Mouse (Mus musculus): ENCODE data around the gene Amigo2. TPM values are rescaled to one million over a fixed set of nuclear protein-coding genes. Genes with fewer than 3 reads are reported as not detected.

Gene Amigo2
- polyA plus RNA-seq, 1 experiment from 2014 or later, result 4.6 TPM

GRCm38 (mm10) chr15:97258483-97259230, 11.6 kb upstream of the Amigo2 start:
- no peaks in the 10 kb centered on the region for H3K9me3 ChIP-seq (ENCODE audit: control insufficient read depth, low read length)
- H3K36me3 ChIP-seq (ENCODE audit: control insufficient read depth, insufficient read depth, low read length), result no peaks in the 10 kb centered on the region
- no peak overlapping the region for H3K27ac ChIP-seq (replicated peaks; ENCODE audit: low read depth, low read length)
- no peaks in the 10 kb centered on the region for H3K27me3 ChIP-seq (replicated peaks; ENCODE audit: control insufficient read depth, insufficient read depth, low read length)
- no peak overlapping the region for H3K4me2 ChIP-seq (ENCODE audit: low read depth, low read length)
- 81% methylated on average over 17 of the region's 17 CpGs for WGBS
- no peak overlapping the region for H3K4me3 ChIP-seq (ENCODE audit: low read depth, low read length)
- H3K9ac ChIP-seq (ENCODE audit: low read depth, low read length), result no peak overlapping the region
- DNase-seq (ENCODE audit: low spot score), result no peak
- no peak for ATAC-seq (ENCODE audit: low read depth)
- peaks cover 6% of the 10 kb centered on the region; the same call in 1 of the 2 replicates for H3K4me1 ChIP-seq (ENCODE audit: control insufficient read depth, insufficient read depth, low read length)

DNA sequence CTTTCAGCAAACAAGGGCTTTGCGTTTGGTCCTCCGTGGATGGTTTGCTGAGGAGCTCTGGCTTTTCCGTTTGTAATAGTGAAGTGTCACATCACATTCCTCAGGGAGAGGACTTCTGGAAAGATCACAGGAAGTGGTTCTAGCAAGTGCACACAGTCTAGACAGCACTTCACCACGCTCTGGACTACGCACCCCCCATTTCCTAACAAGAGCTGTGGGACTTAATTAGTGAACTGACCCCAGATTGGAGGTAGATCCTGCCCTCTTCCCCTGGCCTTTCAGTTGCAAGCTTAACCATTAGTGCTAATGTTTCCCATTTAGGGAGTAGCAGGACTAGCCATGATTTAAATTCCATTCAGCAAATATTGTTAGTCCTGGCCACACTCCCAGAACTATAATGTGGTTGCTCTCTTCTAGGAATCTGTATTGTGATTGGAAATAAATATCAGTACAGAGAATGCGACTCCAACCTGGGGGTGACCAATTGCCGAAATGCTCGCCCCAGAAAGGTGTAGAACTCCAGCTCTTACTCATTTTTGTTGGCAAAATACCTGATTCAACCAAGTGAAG, 10.2 kb upstream of the Amigo2 start:
- H3K9me3 ChIP-seq (ENCODE audit: control insufficient read depth, low read length), result no peaks in the 10 kb centered on the region
- H3K27ac ChIP-seq (replicated peaks; ENCODE audit: low read depth, low read length), result no peak overlapping the region
- H3K36me3 ChIP-seq (ENCODE audit: control insufficient read depth, insufficient read depth, low read length), result no peaks in the 10 kb centered on the region
- ATAC-seq (ENCODE audit: low read depth), result no peak
- peaks cover 6% of the 10 kb centered on the region; the same call in 1 of the 2 replicates for H3K4me1 ChIP-seq (ENCODE audit: control insufficient read depth, insufficient read depth, low read length)
- DNase-seq (ENCODE audit: low spot score), result peak; percentile 68
- H3K27me3 ChIP-seq (replicated peaks; ENCODE audit: control insufficient read depth, insufficient read depth, low read length), result no peaks in the 10 kb centered on the region
- H3K4me2 ChIP-seq (ENCODE audit: low read depth, low read length), result no peak overlapping the region
- H3K4me3 ChIP-seq (ENCODE audit: low read depth, low read length), result no peak overlapping the region
- 53% methylated on average over 8 of the region's 8 CpGs for WGBS
- H3K9ac ChIP-seq (ENCODE audit: low read depth, low read length), result no peak overlapping the region

DNA sequence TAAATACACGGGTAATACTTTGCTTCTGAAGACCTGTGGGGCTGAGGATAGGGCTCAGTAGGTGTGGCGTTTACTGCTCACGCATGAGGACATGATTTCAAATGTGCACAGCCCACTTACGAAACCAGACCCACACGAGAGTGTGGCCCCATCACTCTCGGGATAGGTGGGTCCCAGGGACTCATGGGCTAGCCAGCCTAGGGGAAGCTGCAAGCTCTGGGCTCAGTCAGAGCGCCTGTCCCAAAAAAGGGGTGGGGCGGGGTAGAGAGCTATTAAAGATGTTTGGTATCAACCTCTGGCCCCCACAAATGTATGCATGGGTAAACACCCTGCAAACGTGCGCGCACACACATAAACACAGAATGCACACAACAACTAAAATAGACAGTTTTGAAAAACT, 9.3 kb upstream of the Amigo2 start:
- Histone ChIP-seq H3K4me2 (ENCODE audit: low read depth, low read length) (no peak overlapping the region), H3K36me3 (ENCODE audit: control insufficient read depth, insufficient read depth, low read length) (no peaks in the 10 kb centered on the region), H3K27me3 (replicated peaks; ENCODE audit: control insufficient read depth, insufficient read depth, low read length) (no peaks in the 10 kb centered on the region), H3K9me3 (ENCODE audit: control insufficient read depth, low read length) (no peaks in the 10 kb centered on the region), H3K9ac (ENCODE audit: low read depth, low read length) (no peak overlapping the region), H3K4me1 (ENCODE audit: control insufficient read depth, insufficient read depth, low read length) (peaks cover 6% of the 10 kb centered on the region; the same call in 1 of the 2 replicates), H3K4me3 (ENCODE audit: low read depth, low read length) (no peak overlapping the region), H3K27ac (replicated peaks; ENCODE audit: low read depth, low read length) (no peak overlapping the region)
- no peak for DNase-seq (ENCODE audit: low spot score)
- WGBS, result 87% methylated on average over 11 of the region's 11 CpGs
- no peak for ATAC-seq (ENCODE audit: low read depth)

GRCm38 (mm10) chr15:97255800-97256199, 8.7 kb upstream of the Amigo2 start:
- DNase-seq (ENCODE audit: low spot score), result no peak
- Histone ChIP-seq H3K9me3 (ENCODE audit: control insufficient read depth, low read length) (no peaks in the 10 kb centered on the region), H3K9ac (ENCODE audit: low read depth, low read length) (no peak overlapping the region), H3K4me3 (ENCODE audit: low read depth, low read length) (no peak overlapping the region), H3K4me1 (ENCODE audit: control insufficient read depth, insufficient read depth, low read length) (peaks cover 6% of the 10 kb centered on the region; the same call in 1 of the 2 replicates), H3K36me3 (ENCODE audit: control insufficient read depth, insufficient read depth, low read length) (no peaks in the 10 kb centered on the region), H3K4me2 (ENCODE audit: low read depth, low read length) (no peak overlapping the region), H3K27me3 (replicated peaks; ENCODE audit: control insufficient read depth, insufficient read depth, low read length) (no peaks in the 10 kb centered on the region), H3K27ac (replicated peaks; ENCODE audit: low read depth, low read length) (no peak overlapping the region)
- no peak for ATAC-seq (ENCODE audit: low read depth)
- 90% methylated on average over 3 of the region's 3 CpGs for WGBS

GRCm38 (mm10) chr15:97254375-97254774, 7.3 kb upstream of the Amigo2 start:
- Histone ChIP-seq H3K4me1 (ENCODE audit: control insufficient read depth, insufficient read depth, low read length) (peaks cover 6% of the 10 kb centered on the region; the same call in 1 of the 2 replicates), H3K27me3 (replicated peaks; ENCODE audit: control insufficient read depth, insufficient read depth, low read length) (no peaks in the 10 kb centered on the region), H3K4me2 (ENCODE audit: low read depth, low read length) (no peak overlapping the region), H3K9me3 (ENCODE audit: control insufficient read depth, low read length) (no peaks in the 10 kb centered on the region), H3K4me3 (ENCODE audit: low read depth, low read length) (no peak overlapping the region), H3K27ac (replicated peaks; ENCODE audit: low read depth, low read length) (no peak overlapping the region), H3K36me3 (ENCODE audit: control insufficient read depth, insufficient read depth, low read length) (no peaks in the 10 kb centered on the region), H3K9ac (ENCODE audit: low read depth, low read length) (no peak overlapping the region)
- DNase-seq (ENCODE audit: low spot score) (no peak), ATAC-seq (ENCODE audit: low read depth) (no peak)
- 90% methylated on average over 4 of the region's 4 CpGs for WGBS

- Histone ChIP-seq H3K27me3 (replicated peaks; ENCODE audit: control insufficient read depth, insufficient read depth, low read length) (no peaks in the 10 kb centered on the region), H3K4me2 (ENCODE audit: low read depth, low read length) (no peak overlapping the region), H3K9me3 (ENCODE audit: control insufficient read depth, low read length) (no peaks in the 10 kb centered on the region), H3K4me3 (ENCODE audit: low read depth, low read length) (no peak overlapping the region), H3K27ac (replicated peaks; ENCODE audit: low read depth, low read length) (no peak overlapping the region), H3K9ac (ENCODE audit: low read depth, low read length) (no peak overlapping the region), H3K36me3 (ENCODE audit: control insufficient read depth, insufficient read depth, low read length) (no peaks in the 10 kb centered on the region), H3K4me1 (ENCODE audit: control insufficient read depth, insufficient read depth, low read length) (peaks cover 7% of the 10 kb centered on the region; the same call in 1 of the 2 replicates)
- DNase-seq (ENCODE audit: low spot score) (no peak), ATAC-seq (ENCODE audit: low read depth) (no peak)
- 82% methylated on average over 8 of the region's 8 CpGs for WGBS
Observed at GRCm38 (mm10) chr15:97252493-97253034, 5.5 kb upstream of the Amigo2 start.

DNA sequence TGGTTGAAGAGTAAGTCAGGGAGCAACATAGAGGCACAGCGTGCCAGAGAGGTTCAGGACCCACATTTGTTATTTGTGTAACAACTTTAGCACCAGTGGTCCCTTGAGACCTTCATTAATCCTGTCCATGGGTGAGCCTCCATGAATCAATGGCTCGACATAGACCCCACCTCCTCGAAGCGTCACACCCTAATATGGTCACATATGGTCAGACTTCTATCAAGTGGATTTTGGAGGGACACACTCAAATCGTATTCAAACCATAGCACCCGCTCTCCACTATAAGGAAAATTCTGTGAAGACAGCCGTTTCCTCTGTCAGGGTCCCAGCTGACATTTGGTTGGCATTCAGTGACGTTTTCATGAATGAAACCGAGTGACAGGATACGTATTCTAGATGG, 2.2 kb upstream of the Amigo2 start:
- Histone ChIP-seq H3K27me3 (replicated peaks; ENCODE audit: control insufficient read depth, insufficient read depth, low read length) (peaks cover 20% of the 10 kb centered on the region), H3K4me1 (ENCODE audit: control insufficient read depth, insufficient read depth, low read length) (0 out of 2 replicates have a peak, but pooled peaks cover 5% of the 10 kb centered on the region), H3K4me2 (ENCODE audit: low read depth, low read length) (no peak overlapping the region), H3K36me3 (ENCODE audit: control insufficient read depth, insufficient read depth, low read length) (no peaks in the 10 kb centered on the region), H3K27ac (replicated peaks; ENCODE audit: low read depth, low read length) (no peak overlapping the region), H3K9me3 (ENCODE audit: control insufficient read depth, low read length) (no peaks in the 10 kb centered on the region), H3K9ac (ENCODE audit: low read depth, low read length) (no peak overlapping the region), H3K4me3 (ENCODE audit: low read depth, low read length) (no peak overlapping the region)
- WGBS, result 95% methylated on average over 10 of the region's 10 CpGs
- DNase-seq (ENCODE audit: low spot score) (no peak), ATAC-seq (ENCODE audit: low read depth) (no peak)

DNA sequence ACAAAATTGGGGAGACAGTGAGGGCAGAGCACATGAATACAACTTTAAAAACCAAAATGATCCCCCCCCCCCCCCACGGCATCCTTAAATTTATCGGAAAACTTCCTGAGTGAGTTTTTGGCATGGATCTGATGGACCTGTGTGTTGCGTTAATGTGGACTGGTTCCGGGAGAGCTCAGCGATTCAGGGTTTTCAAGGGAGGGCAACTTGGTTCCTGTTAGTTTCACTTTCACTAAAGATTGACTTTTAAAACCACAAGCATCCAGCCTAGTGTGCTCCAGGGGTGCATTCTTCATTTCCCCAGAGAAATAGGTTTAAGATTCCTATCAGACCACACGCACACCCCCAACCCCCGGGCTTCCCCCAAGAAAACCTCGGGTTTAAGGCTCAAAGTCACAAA, 1.2 kb upstream of the Amigo2 start:
- Histone ChIP-seq H3K27me3 (replicated peaks; ENCODE audit: control insufficient read depth, insufficient read depth, low read length) (peaks cover 20% of the 10 kb centered on the region), H3K27ac (replicated peaks; ENCODE audit: low read depth, low read length) (peak overlapping the region; percentile 72; the same call in 1 of the 2 replicates), H3K4me1 (ENCODE audit: control insufficient read depth, insufficient read depth, low read length) (0 out of 2 replicates have a peak, but pooled peaks cover 5% of the 10 kb centered on the region), H3K4me2 (ENCODE audit: low read depth, low read length) (peak overlapping the region; percentile 79), H3K4me3 (ENCODE audit: low read depth, low read length) (peak overlapping the region; percentile 77), H3K9ac (ENCODE audit: low read depth, low read length) (peak overlapping the region; percentile 89), H3K9me3 (ENCODE audit: control insufficient read depth, low read length) (no peaks in the 10 kb centered on the region), H3K36me3 (ENCODE audit: control insufficient read depth, insufficient read depth, low read length) (no peaks in the 10 kb centered on the region)
- ATAC-seq (ENCODE audit: low read depth) (no peak), DNase-seq (ENCODE audit: low spot score) (peak; percentile 55)
- WGBS, result 8% methylated on average over 8 of the region's 8 CpGs
